In the genomic region with DNA sequence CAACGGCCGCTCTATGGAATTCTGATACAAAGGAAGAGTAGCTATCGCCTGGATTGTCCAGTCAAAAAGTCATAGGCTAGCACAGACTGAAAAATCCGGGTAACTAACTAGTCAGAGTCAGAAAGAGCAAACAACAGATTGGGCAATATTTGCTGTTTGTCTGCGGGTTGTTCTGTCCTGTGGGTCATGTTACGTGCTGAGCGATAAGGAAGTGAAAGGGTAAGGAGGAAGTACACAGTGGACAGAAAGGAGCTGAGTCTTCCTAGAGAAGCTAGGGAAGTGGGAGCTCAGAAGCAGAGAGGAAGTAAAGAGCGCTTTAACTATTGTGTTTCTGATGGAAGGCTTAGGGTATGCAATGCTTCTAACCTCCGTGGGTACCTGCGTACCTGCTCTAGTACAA, we compare ENCODE assay signal across 9 mouse cellular contexts. TPM values are rescaled to one million over a fixed set of nuclear protein-coding genes. Genes with fewer than 3 reads are reported as not detected.
DNase-seq lines count a peak whose midpoint lies in the region; ATAC-seq and TF ChIP-seq lines count a peak whose summit lies in the region.
"Had no signal": no experiment of that assay in that cellular context is flagged by ENCODE, and none has a peak within 500 bp of the region (broad histone marks: within the 10 kb centered on the region; RNA-seq: fewer than 3 reads in every experiment).

No protein-coding gene starts in this region.

- no peak overlapping the region for H3K9ac ChIP-seq in lung, embryonic 14.5 days
- H3K9ac ChIP-seq in liver, embryonic 14.5 days (replicated peaks), result peak overlapping the region; percentile 37
- no peak overlapping the region for H3K9ac ChIP-seq in hindbrain, embryonic 11.5 days (ENCODE audit: low read depth, low read length)

- no peaks in the 10 kb centered on the region for H3K9me3 ChIP-seq in lung, embryonic 14.5 days (ENCODE audit: low read depth, low read length)
- no peaks in the 10 kb centered on the region for H3K9me3 ChIP-seq in liver, embryonic 14.5 days (ENCODE audit: control insufficient read depth, low read length)
- H3K9me3 ChIP-seq in hindbrain, embryonic 11.5 days (ENCODE audit: control insufficient read depth, low read length), result no peaks in the 10 kb centered on the region

- no peak overlapping the region for H3K27ac ChIP-seq in lung, embryonic 14.5 days (ENCODE audit: low read depth)
- H3K27ac ChIP-seq in liver, embryonic 14.5 days, result no peak overlapping the region
- no peak overlapping the region for H3K27ac ChIP-seq in hindbrain, embryonic 11.5 days (ENCODE audit: low read depth, low read length)

- peak; percentile 22 for DNase-seq in lung, embryonic 14.5 days
- no peak for DNase-seq in lung, postnatal 14 days
- peak; percentile 79 for DNase-seq in adipocyte (ENCODE audit: low spot score)
- DNase-seq in liver, embryonic 14.5 days (ENCODE audit: low read depth in 3 of 3, low spot score in 3 of 3), result peak in 1 of 3 experiments; percentile 42
- DNase-seq in splenic B cell, adult 2 months (ENCODE audit: low read depth, low spot score), result peak; percentile 75
- DNase-seq in cerebellum, adult 11-12 months, result no peak
- no peak for DNase-seq in hindbrain, embryonic 11.5 days (ENCODE audit: low spot score)
- DNase-seq in layer of hippocampus, adult 8-10 months (ENCODE audit: low spot score in 2 of 2), result no peak
- DNase-seq: right cerebral cortex, adult 18-20 months had no signal

- no peak overlapping the region for H3K4me3 ChIP-seq in lung, embryonic 14.5 days (ENCODE audit: low read depth, low read length)
- H3K4me3 ChIP-seq in liver, embryonic 14.5 days (ENCODE audit: insufficient read depth in 1 of 2, low read depth in 2 of 2, low read length in 2 of 2), result no peak overlapping the region
- H3K4me3 ChIP-seq in hindbrain, embryonic 11.5 days (ENCODE audit: low read depth, low read length), result no peak overlapping the region

- TF ChIP-seq CTCF in lung, embryonic 14.5 days (IDR thresholded peaks at IDR 0.05; ENCODE audit: low read depth), result no peak
- TF ChIP-seq CTCF in liver, embryonic 14.5 days (IDR thresholded peaks at IDR 0.05; ENCODE audit: low read depth), result no peak

- H3K4me1 ChIP-seq in lung, embryonic 14.5 days (ENCODE audit: insufficient read depth), result 0 out of 2 replicates have a peak, but pooled peaks cover 5% of the 10 kb centered on the region
- peaks cover 19 to 42% of the 10 kb centered on the region in 2 experiments for H3K4me1 ChIP-seq in liver, embryonic 14.5 days (replicated peaks; ENCODE audit: control insufficient read depth in 2 of 2, insufficient read depth in 2 of 2, low read length in 1 of 2)
- no peaks in the 10 kb centered on the region for H3K4me1 ChIP-seq in hindbrain, embryonic 11.5 days (replicated peaks; ENCODE audit: control insufficient read depth, insufficient read depth, low read length)

- no peak overlapping the region for H3K4me2 ChIP-seq in lung, embryonic 14.5 days
- peak overlapping the region; percentile 34 for H3K4me2 ChIP-seq in liver, embryonic 14.5 days (ENCODE audit: low read depth)
- H3K4me2 ChIP-seq in hindbrain, embryonic 11.5 days (replicated peaks; ENCODE audit: low read depth, low read length), result no peak overlapping the region

- 0 out of 2 replicates have a peak, but pooled peaks have one; percentile 40 for TF ChIP-seq EP300 in liver, embryonic 14.5 days (IDR thresholded peaks at IDR 0.05; ENCODE audit: low read depth)

- no peaks in the 10 kb centered on the region for H3K36me3 ChIP-seq in lung, embryonic 14.5 days (ENCODE audit: insufficient read depth)
- no peaks in the 10 kb centered on the region for H3K36me3 ChIP-seq in liver, embryonic 14.5 days (replicated peaks; ENCODE audit: control insufficient read depth, insufficient read depth, low read depth)
- H3K36me3 ChIP-seq in splenic B cell, adult 2 months (ENCODE audit: control insufficient read depth, insufficient read depth, low read length, poor library complexity, severe bottlenecking), result no peaks in the 10 kb centered on the region
- no peaks in the 10 kb centered on the region for H3K36me3 ChIP-seq in hindbrain, embryonic 11.5 days (ENCODE audit: control insufficient read depth, insufficient read depth, low read length)

- no peaks in the 10 kb centered on the region for H3K27me3 ChIP-seq in lung, embryonic 14.5 days (ENCODE audit: insufficient read depth, low read length)
- H3K27me3 ChIP-seq in liver, embryonic 14.5 days (ENCODE audit: control insufficient read depth, insufficient read depth, low read length), result no peaks in the 10 kb centered on the region
- H3K27me3 ChIP-seq in splenic B cell, adult 2 months (ENCODE audit: control insufficient read depth, insufficient read depth, low read length, poor library complexity, severe bottlenecking), result no peaks in the 10 kb centered on the region
- H3K27me3 ChIP-seq in hindbrain, embryonic 11.5 days (ENCODE audit: control insufficient read depth, insufficient read depth, low read length), result no peaks in the 10 kb centered on the region

- no peak for ATAC-seq in lung, embryonic 14.5 days (ENCODE audit: insufficient read depth)
- peak; percentile 58 for ATAC-seq in liver, embryonic 14.5 days (ENCODE audit: insufficient read depth)
- no peak for ATAC-seq in hindbrain, embryonic 11.5 days (ENCODE audit: low FRiP score)

- 59% methylated on average over 10 of the region's 10 CpGs for WGBS in lung, embryonic 14.5 days
- 19% methylated on average over 10 of the region's 10 CpGs for WGBS in liver, embryonic 14.5 days (ENCODE audit: insufficient replicate concordance)
- WGBS in hindbrain, embryonic 11.5 days, result 88% methylated on average over 10 of the region's 10 CpGs

RNA-seq across cellular contexts. Expression of gene Eed, which starts 38.8 kb away (rescaled TPM):
- 75.5 and 78.1 TPM in 2 replicates for polyA plus RNA-seq in lung, embryonic 14.5 days (2014; fragmentation: Nextera tagmentation; extraction: Ambion mirVana)
- 18.1 and 32.3 TPM in 2 replicates for polyA plus RNA-seq in liver, embryonic 14.5 days (2012; rRNA removed)
- 34.1 and 34.7 TPM in 2 replicates for polyA plus RNA-seq in liver, embryonic 14.5 days (2014; fragmentation: Nextera tagmentation; extraction: Ambion mirVana)
- 74.3 and 80.5 TPM in 2 replicates for polyA plus RNA-seq in hindbrain, embryonic 11.5 days (2014; fragmentation: Nextera tagmentation; extraction: Ambion mirVana)
- total RNA-seq in layer of hippocampus, adult 8-10 months (2022), result 10 to 100 TPM; 28.4 to 37.7 (median 34.0) TPM

Comparison
In these comparisons a context has a peak if more than half of its experiments do, and no peak if none do; other contexts are left out.
1. DNase-seq: peak in lung, embryonic 14.5 days (single experiment), adipocyte (single experiment) and splenic B cell, adult 2 months (single experiment); none in lung, postnatal 14 days (single experiment), cerebellum, adult 11-12 months (single experiment), hindbrain, embryonic 11.5 days (single experiment) and layer of hippocampus, adult 8-10 months (0 of 2).